Mouse (Mus musculus) CH12.LX (cell line): ENCODE measurements at regions not wholly inside any gene's neighbourhood (a gene's known extent, or its start where the extent isn't known, plus 50 kb on each side); places are given as distances from the start of the nearest gene placed in this dataset.

Experiments
- DNase-seq: peaks from one replicate; pipeline ENCODE4 v3.0.0-alpha.2; 2013; ENCODE audit errors: extremely low read depth
- H3K27ac ChIP-seq: 2 replicates; pipeline ENCODE4 v1.5.1; 2012; ENCODE audit warnings: low read depth, mild to moderate bottlenecking, control low read depth, moderate library complexity; ENCODE audit not compliant: insufficient read depth
- H3K27me3 ChIP-seq: replicated peaks from 2 replicates; pipeline ENCODE3; 2012; ENCODE audit warnings: inconsistent platforms
- H3K36me3 ChIP-seq, 2 experiments: replicated peaks in 1 of 2; 2 replicates each; pipeline versions ENCODE3 to v1.6.1; 2012; ENCODE audit warnings: inconsistent platforms in 1 of 2, low read length in 1 of 2, mild to moderate bottlenecking in 1 of 2, mixed read lengths in 1 of 2, moderate library complexity in 1 of 2; ENCODE audit not compliant: control insufficient read depth in 1 of 2, insufficient read depth in 1 of 2
- H3K4me1 ChIP-seq, 2 experiments: 2 replicates each; pipeline ENCODE4 v1.6.1; 2012; ENCODE audit warnings: inconsistent platforms in 1 of 2, moderate library complexity in 1 of 2; ENCODE audit not compliant: insufficient read depth in 2 of 2, control insufficient read depth in 1 of 2
- H3K4me2 ChIP-seq: 2 replicates; pipeline ENCODE4 v1.6.1; 2012; ENCODE audit warnings: low read depth, mild to moderate bottlenecking, control low read depth; ENCODE audit not compliant: poor library complexity, insufficient read depth, severe bottlenecking
- H3K4me3 ChIP-seq, 3 experiments: fragments of 150-350 bp in 1 of 3; sonication (generic) in 1 of 3; replicated peaks in 1 of 3; 2 replicates each; pipeline versions ENCODE3 to v1.5.1; 2011 to 2012; ENCODE audit warnings: low read depth in 2 of 3, low read length in 2 of 3, mild to moderate bottlenecking in 2 of 3, moderate library complexity in 2 of 3, control low read depth in 1 of 3, improper control_type of control experiment in 1 of 3, inconsistent platforms in 1 of 3, mixed read lengths in 1 of 3; ENCODE audit not compliant: poor library complexity in 1 of 3
- H3K79me2 ChIP-seq: replicated peaks from 2 replicates; pipeline ENCODE4 v1.6.1; 2012; ENCODE audit warnings: mild to moderate bottlenecking, moderate library complexity; ENCODE audit not compliant: control insufficient read depth, poor library complexity, insufficient read depth, severe bottlenecking; ENCODE audit errors: extremely low read depth
- H3K9ac ChIP-seq: 2 replicates; pipeline ENCODE4 v1.6.1; 2012; ENCODE audit warnings: low read depth, mild to moderate bottlenecking, control low read depth, moderate library complexity; ENCODE audit not compliant: insufficient read depth
- H3K9me3 ChIP-seq: replicated peaks from 2 replicates; pipeline ENCODE3; 2012; ENCODE audit warnings: low read length, inconsistent platforms, mixed read lengths
- BHLHE40 ChIP-seq: IDR thresholded peaks from 2 replicates; pipeline ENCODE4 v1.6.1; 2011; ENCODE audit warnings: mild to moderate bottlenecking, low read depth, low read length, improper control_type of control experiment
- CHD1 ChIP-seq: IDR thresholded peaks from 2 replicates; pipeline ENCODE4 v1.6.1; 2012; ENCODE audit warnings: low read depth, low read length, improper control_type of control experiment, inconsistent platforms
- CHD2 ChIP-seq: IDR thresholded peaks from 2 replicates; pipeline ENCODE4 v1.6.1; 2011; ENCODE audit warnings: low read length, improper control_type of control experiment
- CTCF ChIP-seq, 2 experiments: IDR thresholded peaks in 1 of 2; conservative IDR thresholded peaks in 1 of 2; 2 replicates each; pipeline ENCODE4 v1.5.1; 2011 to 2012; ENCODE audit warnings: low read depth in 2 of 2, low read length in 2 of 2, improper control_type of control experiment in 1 of 2, inconsistent platforms in 1 of 2, mild to moderate bottlenecking in 1 of 2, moderate library complexity in 1 of 2
- HCFC1 ChIP-seq: IDR thresholded peaks from 2 replicates; pipeline ENCODE4 v1.6.1; 2012; ENCODE audit warnings: low read depth, mild to moderate bottlenecking, inconsistent platforms, low read length, improper control_type of control experiment
- JUN ChIP-seq: IDR thresholded peaks from 2 replicates; pipeline ENCODE4 v1.6.1; 2011; ENCODE audit warnings: low read depth, mild to moderate bottlenecking, low read length, improper control_type of control experiment, moderate library complexity; ENCODE audit not compliant: insufficient read depth
- MAX ChIP-seq: IDR thresholded peaks from 2 replicates; pipeline ENCODE4 v1.6.1; 2011; ENCODE audit warnings: low read length, improper control_type of control experiment
- MAZ ChIP-seq: IDR thresholded peaks from 2 replicates; pipeline ENCODE4 v1.6.1; 2012; ENCODE audit warnings: low read depth, mild to moderate bottlenecking, inconsistent platforms, low read length, improper control_type of control experiment, moderate library complexity
- MXI1 ChIP-seq: IDR thresholded peaks from 2 replicates; pipeline ENCODE4 v1.6.1; 2011; ENCODE audit warnings: mild to moderate bottlenecking, low read depth, low read length, improper control_type of control experiment
- NELFE ChIP-seq: IDR thresholded peaks from 2 replicates; pipeline ENCODE4 v1.6.1; 2011; ENCODE audit warnings: low read depth, low read length, improper control_type of control experiment
- PAX5 ChIP-seq: IDR thresholded peaks from 2 replicates; pipeline ENCODE4 v1.6.1; 2012; ENCODE audit warnings: low read length, inconsistent platforms, mixed read lengths
- POLR2A ChIP-seq: IDR thresholded peaks from 2 replicates; pipeline ENCODE4 v1.6.1; 2011; ENCODE audit warnings: low read depth, mild to moderate bottlenecking, improper control_type of control experiment, low read length
- POLR2AphosphoS2 ChIP-seq: IDR thresholded peaks from 2 replicates; pipeline ENCODE4 v1.6.1; 2011; ENCODE audit warnings: low read depth, low read length, improper control_type of control experiment
- RAD21 ChIP-seq: IDR thresholded peaks from 2 replicates; pipeline ENCODE4 v1.6.1; 2011; ENCODE audit warnings: low read depth, mild to moderate bottlenecking, low read length, improper control_type of control experiment, moderate library complexity
- RCOR1 ChIP-seq: conservative IDR thresholded peaks from 2 replicates; pipeline ENCODE4 v1.6.1; 2012; ENCODE audit warnings: low read depth, mild to moderate bottlenecking, inconsistent platforms, low read length, improper control_type of control experiment
- SIN3A ChIP-seq: IDR thresholded peaks from 2 replicates; pipeline ENCODE4 v1.6.1; 2012; ENCODE audit warnings: low read length, improper control_type of control experiment, inconsistent platforms
- TBP ChIP-seq: conservative IDR thresholded peaks from 2 replicates; pipeline ENCODE4 v1.6.1; 2011; ENCODE audit warnings: low read depth, low read length, improper control_type of control experiment
- UBTF ChIP-seq: IDR thresholded peaks from 2 replicates; pipeline ENCODE4 v1.6.1; 2012; ENCODE audit warnings: low read depth, mild to moderate bottlenecking, inconsistent platforms, low read length, improper control_type of control experiment, moderate library complexity
- ZNF384 ChIP-seq: IDR thresholded peaks from 2 replicates; pipeline ENCODE4 v1.6.1; 2012; ENCODE audit warnings: low read depth, low read length, improper control_type of control experiment, inconsistent platforms
- dilution Hi-C: fragments of 300-500 bp; cut with MboI; formaldehyde crosslinking; loops from 2 replicates; pipeline ENCODE4 v1.14.3; 2020; ENCODE audit warnings: low sequenced_read_pairs; ENCODE audit not compliant: extremely low pct_unique_long_range_greater_than_20kb, extremely low pct_ligation_motif_present
- in situ Hi-C: fragments of 300-500 bp; cut with MboI; formaldehyde crosslinking; loops from 3 replicates; pipeline ENCODE4 v1.14.3; 2019; ENCODE audit warnings: low sequenced_read_pairs, low pct_ligation_motif_present, low pct_unique_long_range_greater_than_20kb, mixed read lengths

GRCm38 (mm10) chr13:64594376-64594775 lies 96.8 kb upstream of the Fam240b start:
- dilution Hi-C loops: no loop called here
- no peaks in the 10 kb centered on the region for H3K4me1 ChIP-seq
- TF ChIP-seq CHD2: no peak
- TF ChIP-seq HCFC1: no peak
- no peak for TF ChIP-seq PAX5
- TF ChIP-seq NELFE: no peak
- no peak for TF ChIP-seq MAX
- no peak for TF ChIP-seq TBP
- no peak for TF ChIP-seq POLR2A
- no peak for TF ChIP-seq RCOR1
- no peak for TF ChIP-seq JUN
- TF ChIP-seq UBTF: no peak
- TF ChIP-seq CTCF (conservative IDR thresholded peaks at IDR 0.05 in 1 of 2, IDR thresholded peaks at IDR 0.05 in 1 of 2; ENCODE audit: low read depth in 2 of 2, low read length in 2 of 2): no peak
- no peak for TF ChIP-seq BHLHE40
- no peak for TF ChIP-seq MAZ
- no peak for TF ChIP-seq RAD21
- TF ChIP-seq ZNF384: no peak
- TF ChIP-seq SIN3A: no peak
- H3K79me2 ChIP-seq: no peaks in the 10 kb centered on the region
- no peak overlapping the region for H3K4me3 ChIP-seq
- no peaks in the 10 kb centered on the region for H3K36me3 ChIP-seq
- H3K27me3 ChIP-seq: no peaks in the 10 kb centered on the region
- in situ Hi-C loops: no loop called here
- H3K9me3 ChIP-seq: no peaks in the 10 kb centered on the region
- no peak overlapping the region for H3K27ac ChIP-seq
- no peak overlapping the region for H3K9ac ChIP-seq
- no peak overlapping the region for H3K4me2 ChIP-seq
- DNase-seq: no peak

DNA sequence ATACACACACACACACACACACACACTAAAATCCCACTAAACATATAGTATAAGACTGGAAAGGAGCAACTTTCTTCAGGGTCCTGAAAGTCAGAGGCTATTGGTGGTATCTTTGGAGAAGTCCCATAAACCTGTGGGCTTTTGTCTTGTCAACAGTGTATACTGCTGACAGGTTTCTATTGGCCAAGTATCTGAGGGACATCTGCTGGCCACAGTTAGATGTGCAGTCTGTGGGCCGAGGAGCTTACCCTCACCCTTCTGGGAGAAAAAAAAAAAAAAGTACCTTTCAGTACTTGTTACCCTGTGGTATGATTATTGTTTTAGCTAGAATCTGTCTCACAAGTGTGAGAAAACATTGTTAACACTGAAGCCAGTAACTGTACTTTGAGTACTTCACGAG lies 76.1 kb upstream of the Fam240b start:
- no peaks in the 10 kb centered on the region for H3K4me1 ChIP-seq
- H3K79me2 ChIP-seq: no peaks in the 10 kb centered on the region
- no peak overlapping the region for H3K4me2 ChIP-seq
- H3K9ac ChIP-seq: no peak overlapping the region
- H3K36me3 ChIP-seq: no peaks in the 10 kb centered on the region
- H3K27ac ChIP-seq: no peak overlapping the region
- no peak for DNase-seq
- in situ Hi-C loops: no loop called here
- H3K4me3 ChIP-seq: no peak overlapping the region
- H3K27me3 ChIP-seq: no peaks in the 10 kb centered on the region
- dilution Hi-C loops: no loop called here
- H3K9me3 ChIP-seq: no peaks in the 10 kb centered on the region
- TF ChIP-seq POLR2AphosphoS2: no peak
- TF ChIP-seq RAD21: peak; percentile 2
- TF ChIP-seq CHD1: no peak
- peak in 1 of 2 experiments; percentile 22; a peak in 2 of 4 replicates for TF ChIP-seq CTCF (conservative IDR thresholded peaks at IDR 0.05 in 1 of 2, IDR thresholded peaks at IDR 0.05 in 1 of 2; ENCODE audit: low read depth in 2 of 2, low read length in 2 of 2)
- TF ChIP-seq MXI1: no peak
- TF ChIP-seq JUN: no peak
- TF ChIP-seq SIN3A: no peak
- TF ChIP-seq, all 38 proteins: peak for 2
